Mouse (Mus musculus): ENCODE measurements at regions not wholly inside any gene's neighbourhood (a gene's known extent, or its start where the extent isn't known, plus 50 kb on each side); places are given as distances from the start of the nearest gene placed in this dataset.

- Histone ChIP-seq H3K9me3 (no peaks in the 10 kb centered on the region), H3K27me3 (replicated peaks; ENCODE audit: low read depth, poor library complexity, severe bottlenecking) (no peaks in the 10 kb centered on the region), H3K36me3 (replicated peaks) (no peaks in the 10 kb centered on the region), H3K27ac (replicated peaks) (peak overlapping the region; percentile 36), H3K4me3 (no peak overlapping the region), H3K4me1 (peaks cover 17% of the 10 kb centered on the region)
- 66% methylated on average over 24 of the region's 24 CpGs for WGBS
- DNase-seq (ENCODE audit: low spot score): peak; percentile 66
These were observed 55.5 kb downstream of the Gm5294 start for GRCm38 (mm10) chr5:138875180-138876076.

GRCm38 (mm10) chr5:138881649-138882226 lies 61.9 kb downstream of the Gm5294 start:
- H3K4me1 ChIP-seq: peaks cover 21% of the 10 kb centered on the region
- DNase-seq (ENCODE audit: low spot score): no peak
- H3K9me3 ChIP-seq: no peaks in the 10 kb centered on the region
- H3K36me3 ChIP-seq (replicated peaks): no peaks in the 10 kb centered on the region
- no peak overlapping the region for H3K4me3 ChIP-seq
- 71% methylated on average over 9 of the region's 9 CpGs for WGBS
- no peak overlapping the region for H3K27ac ChIP-seq (replicated peaks)
- no peaks in the 10 kb centered on the region for H3K27me3 ChIP-seq (replicated peaks; ENCODE audit: low read depth, poor library complexity, severe bottlenecking)

GRCm38 (mm10) chr5:138883573-138883972 lies 63.7 kb downstream of the Gm5294 start:
- H3K27ac ChIP-seq (replicated peaks): peak overlapping the region; percentile 65
- H3K9me3 ChIP-seq: no peaks in the 10 kb centered on the region
- no peaks in the 10 kb centered on the region for H3K27me3 ChIP-seq (replicated peaks; ENCODE audit: low read depth, poor library complexity, severe bottlenecking)
- peaks cover 22% of the 10 kb centered on the region for H3K4me1 ChIP-seq
- no peaks in the 10 kb centered on the region for H3K36me3 ChIP-seq (replicated peaks)
- no peak overlapping the region for H3K4me3 ChIP-seq
- 66% methylated on average over 9 of the region's 9 CpGs for WGBS
- peak; percentile 48 for DNase-seq (ENCODE audit: low spot score)

GRCm38 (mm10) chr5:138885905-138886304 lies 66.0 kb downstream of the Gm5294 start:
- Histone ChIP-seq H3K4me1 (peaks cover 27% of the 10 kb centered on the region), H3K27me3 (replicated peaks; ENCODE audit: low read depth, poor library complexity, severe bottlenecking) (no peaks in the 10 kb centered on the region), H3K4me3 (no peak overlapping the region), H3K36me3 (replicated peaks) (no peaks in the 10 kb centered on the region), H3K9me3 (no peaks in the 10 kb centered on the region), H3K27ac (replicated peaks) (no peak overlapping the region)
- WGBS: 78% methylated on average over 3 of the region's 3 CpGs
- no peak for DNase-seq (ENCODE audit: low spot score)

- H3K36me3 ChIP-seq (replicated peaks): no peaks in the 10 kb centered on the region
- H3K4me1 ChIP-seq: peaks cover 9% of the 10 kb centered on the region
- WGBS: 69% methylated on average over 9 of the region's 9 CpGs
- no peaks in the 10 kb centered on the region for H3K9me3 ChIP-seq
- no peaks in the 10 kb centered on the region for H3K27me3 ChIP-seq (replicated peaks; ENCODE audit: low read depth, poor library complexity, severe bottlenecking)
- H3K27ac ChIP-seq (replicated peaks): no peak overlapping the region
- H3K4me3 ChIP-seq: no peak overlapping the region
- DNase-seq (ENCODE audit: low spot score): no peak
These were observed 68.9 kb downstream of the Gm5294 start for GRCm38 (mm10) chr5:138888749-138889148.

GRCm38 (mm10) chr5:138889760-138890159 lies 69.9 kb downstream of the Gm5294 start:
- H3K9me3 ChIP-seq: no peaks in the 10 kb centered on the region
- H3K27ac ChIP-seq (replicated peaks): no peak overlapping the region
- H3K27me3 ChIP-seq (replicated peaks; ENCODE audit: low read depth, poor library complexity, severe bottlenecking): no peaks in the 10 kb centered on the region
- peaks cover 6% of the 10 kb centered on the region; the same call in 1 of the 2 replicates for H3K4me1 ChIP-seq
- H3K4me3 ChIP-seq: no peak overlapping the region
- no peak for DNase-seq (ENCODE audit: low spot score)
- H3K36me3 ChIP-seq (replicated peaks): no peaks in the 10 kb centered on the region
- 87% methylated on average over 5 of the region's 5 CpGs for WGBS

- Histone ChIP-seq H3K9me3 (no peaks in the 10 kb centered on the region), H3K27ac (replicated peaks) (no peak overlapping the region), H3K4me3 (no peak overlapping the region), H3K36me3 (replicated peaks) (no peaks in the 10 kb centered on the region), H3K27me3 (replicated peaks; ENCODE audit: low read depth, poor library complexity, severe bottlenecking) (no peaks in the 10 kb centered on the region), H3K4me1 (peaks cover 18% of the 10 kb centered on the region)
- DNase-seq (ENCODE audit: low spot score): no peak
- 91% methylated on average over 13 of the region's 13 CpGs for WGBS
These were observed 74.6 kb downstream of the Gm5294 start for GRCm38 (mm10) chr5:138894496-138894895.

GRCm38 (mm10) chr5:138897255-138897654 lies 77.4 kb downstream of the Gm5294 start:
- Histone ChIP-seq H3K9me3 (no peaks in the 10 kb centered on the region), H3K4me3 (no peak overlapping the region), H3K36me3 (replicated peaks) (no peaks in the 10 kb centered on the region), H3K27ac (replicated peaks) (no peak overlapping the region), H3K4me1 (peaks cover 15% of the 10 kb centered on the region), H3K27me3 (replicated peaks; ENCODE audit: low read depth, poor library complexity, severe bottlenecking) (no peaks in the 10 kb centered on the region)
- DNase-seq (ENCODE audit: low spot score): no peak

- 47% methylated on average over 7 of the region's 7 CpGs for WGBS
These were observed 78.6 kb downstream of the Gm5294 start for GRCm38 (mm10) chr5:138898440-138898839.

GRCm38 (mm10) chr5:138900952-138901599 lies 81.2 kb downstream of the Gm5294 start:
- DNase-seq (ENCODE audit: low spot score): no peak
- H3K4me3 ChIP-seq: no peak overlapping the region
- no peak overlapping the region for H3K27ac ChIP-seq (replicated peaks)
- 90% methylated on average over 15 of the region's 15 CpGs for WGBS
- H3K36me3 ChIP-seq (replicated peaks): no peaks in the 10 kb centered on the region
- peaks cover 15% of the 10 kb centered on the region for H3K4me1 ChIP-seq
- no peaks in the 10 kb centered on the region for H3K27me3 ChIP-seq (replicated peaks; ENCODE audit: low read depth, poor library complexity, severe bottlenecking)
- no peaks in the 10 kb centered on the region for H3K9me3 ChIP-seq

More at GRCm38 (mm10) chr5:138898440-138898839, 78.6 kb downstream of the Gm5294 start:
- H3K27ac ChIP-seq (replicated peaks): peak overlapping the region; percentile 4; the same call in 1 of the 2 replicates
- no peaks in the 10 kb centered on the region for H3K27me3 ChIP-seq (replicated peaks; ENCODE audit: low read depth, poor library complexity, severe bottlenecking)
- no peaks in the 10 kb centered on the region for H3K36me3 ChIP-seq (replicated peaks)
- H3K9me3 ChIP-seq: no peaks in the 10 kb centered on the region
- H3K4me3 ChIP-seq: no peak overlapping the region
- DNase-seq (ENCODE audit: low spot score): peak; percentile 56
- peaks cover 15% of the 10 kb centered on the region for H3K4me1 ChIP-seq

- H3K4me3 ChIP-seq: no peak overlapping the region
- H3K27me3 ChIP-seq (replicated peaks; ENCODE audit: low read depth, poor library complexity, severe bottlenecking): no peaks in the 10 kb centered on the region
- peaks cover 15% of the 10 kb centered on the region for H3K4me1 ChIP-seq
- H3K36me3 ChIP-seq (replicated peaks): no peaks in the 10 kb centered on the region
- no peaks in the 10 kb centered on the region for H3K9me3 ChIP-seq
- no peak for DNase-seq (ENCODE audit: low spot score)
- H3K27ac ChIP-seq (replicated peaks): no peak overlapping the region
- 81% methylated on average over 1 of the region's 1 CpGs for WGBS
These were observed 82.4 kb downstream of the Gm5294 start for GRCm38 (mm10) chr5:138902316-138902715.

GRCm38 (mm10) chr5:138911769-138912710 lies 85.1 kb downstream of the Pdgfa start:
- Histone ChIP-seq H3K27ac (replicated peaks) (peak overlapping the region; percentile 65), H3K4me3 (no peak overlapping the region), H3K4me1 (peaks cover 26% of the 10 kb centered on the region), H3K9me3 (no peaks in the 10 kb centered on the region), H3K36me3 (replicated peaks) (no peaks in the 10 kb centered on the region), H3K27me3 (replicated peaks; ENCODE audit: low read depth, poor library complexity, severe bottlenecking) (no peaks in the 10 kb centered on the region)
- peak; percentile 16 for DNase-seq (ENCODE audit: low spot score)
- 58% methylated on average over 7 of the region's 7 CpGs for WGBS

Data from embryonic facial prominence, embryonic 10.5 days (tissue).